Mouse (Mus musculus): Measurements from ENCODE around the gene Cebpb.

GRCm38 (mm10) chr2:167687651-167688101 is 1.0 kb upstream of the Cebpb start:
- no peak for TF ChIP-seq CTCF (IDR thresholded peaks at IDR 0.05; ENCODE audit: insufficient read depth, low read depth, low read length)
- no peak for TF ChIP-seq POLR2A (IDR thresholded peaks at IDR 0.05; ENCODE audit: insufficient read depth, low read depth, low read length)

Measured in olfactory bulb, adult 2 months (tissue).